Mouse (Mus musculus) neural tube, embryonic 11.5 days (tissue): ENCODE measurements around the gene Colgalt1. TPM values are rescaled to one million over a fixed set of nuclear protein-coding genes. Genes with fewer than 3 reads are reported as not detected.
A peak's percentile ranks its signal among the peaks of the same experiment; 100 is the strongest.

Experiments
- ATAC-seq: fragments of 200-750 bp; cut with Nextera tagmentation; 2 replicates; pipeline ENCODE4 v1.8.0; 2017; ENCODE audit warnings: moderate number of reproducible peaks, mild to moderate bottlenecking, moderate TSS enrichment, moderate library complexity; ENCODE audit not compliant: insufficient read depth, low FRiP score, low TSS enrichment
- DNase-seq: peaks from one replicate; pipeline ENCODE4 v3.0.0-alpha.2; 2015; ENCODE audit warnings: low spot score
- H3K27ac ChIP-seq: fragments of 300-500 bp; sonication (generic); 2 replicates; pipeline ENCODE4 v1.5.1; 2014; ENCODE audit warnings: low read depth, mild to moderate bottlenecking, low read length
- H3K27me3 ChIP-seq: fragments of 300-500 bp; sonication (generic); 2 replicates; pipeline ENCODE4 v1.6.1; 2014; ENCODE audit warnings: mild to moderate bottlenecking, low read length, mixed read lengths; ENCODE audit not compliant: control insufficient read depth, insufficient read depth
- H3K36me3 ChIP-seq: fragments of 300-500 bp; sonication (generic); 2 replicates; pipeline ENCODE4 v1.6.1; 2014; ENCODE audit warnings: mild to moderate bottlenecking, low read length, moderate library complexity, mixed read lengths; ENCODE audit not compliant: control insufficient read depth, insufficient read depth
- H3K4me1 ChIP-seq: fragments of 300-500 bp; sonication (generic); 2 replicates; pipeline ENCODE4 v1.6.1; 2014; ENCODE audit warnings: low read length, mixed read lengths; ENCODE audit not compliant: control insufficient read depth, insufficient read depth
- H3K4me2 ChIP-seq: fragments of 300-500 bp; sonication (generic); 2 replicates; pipeline ENCODE4 v1.6.1; 2014; ENCODE audit warnings: low read depth, mild to moderate bottlenecking, moderate library complexity
- H3K4me3 ChIP-seq: fragments of 300-500 bp; sonication (generic); 2 replicates; pipeline ENCODE4 v1.5.1; 2014; ENCODE audit warnings: low read depth, low read length
- H3K9ac ChIP-seq: fragments of 300-500 bp; sonication (generic); 2 replicates; pipeline ENCODE4 v1.6.1; 2014; ENCODE audit warnings: mild to moderate bottlenecking, low read length
- H3K9me3 ChIP-seq: fragments of 300-500 bp; sonication (generic); 2 replicates; pipeline ENCODE4 v1.6.1; 2016; ENCODE audit warnings: low read length; ENCODE audit not compliant: control insufficient read depth
- WGBS: fragments of 180-500 bp; shearing (Covaris S2); extraction: QIAGEN DNeasy Blood & Tissue Kit; methylation state at CpG from one replicate; pipeline ENCODE4 v1.1.7; 2014; 5-methylcytosine and 5-hydroxymethylcytosine counted together
- polyA plus RNA-seq: library from polyadenylated mRNA; unstranded; fragments of >200 nt; fragmentation: Nextera tagmentation; extraction: Ambion mirVana; gene quantifications from 2 replicates; pipeline ENCODE4 v1.2.1, GENCODE M21; 2014

Colgalt1 gene
- polyA plus RNA-seq, 1 experiment from 2014 or later: 57.4 TPM

- Histone ChIP-seq H3K27me3 (peaks cover 26% of the 10 kb centered on the region), H3K36me3 (no peaks in the 10 kb centered on the region), H3K9ac (no peak overlapping the region), H3K27ac (no peak overlapping the region), H3K9me3 (no peaks in the 10 kb centered on the region), H3K4me3 (no peak overlapping the region), H3K4me1 (peaks cover 4% of the 10 kb centered on the region; the same call in 1 of the 2 replicates), H3K4me2 (no peak overlapping the region)
- no peak for DNase-seq
- ATAC-seq: no peak
- WGBS: 53% methylated on average over 7 of the region's 7 CpGs
These were observed 6.8 kb upstream of the Colgalt1 start for GRCm38 (mm10) chr8:71604021-71604420.

- Histone ChIP-seq H3K36me3 (peaks cover 9% of the 10 kb centered on the region; the same call in 1 of the 2 replicates), H3K27ac (no peak overlapping the region), H3K4me3 (peak overlapping the region; percentile 94), H3K9me3 (no peaks in the 10 kb centered on the region), H3K27me3 (no peaks in the 10 kb centered on the region), H3K4me2 (peak overlapping the region; percentile 79), H3K9ac (0 out of 2 replicates have a peak overlapping the region, but pooled peaks have one; percentile 92), H3K4me1 (peaks cover 8% of the 10 kb centered on the region)
- DNase-seq: no peak
- WGBS: 58% methylated on average over 5 of the region's 5 CpGs
- no peak for ATAC-seq
These were observed 1.3 kb downstream of the Colgalt1 start for GRCm38 (mm10) chr8:71612141-71612540.

DNA sequence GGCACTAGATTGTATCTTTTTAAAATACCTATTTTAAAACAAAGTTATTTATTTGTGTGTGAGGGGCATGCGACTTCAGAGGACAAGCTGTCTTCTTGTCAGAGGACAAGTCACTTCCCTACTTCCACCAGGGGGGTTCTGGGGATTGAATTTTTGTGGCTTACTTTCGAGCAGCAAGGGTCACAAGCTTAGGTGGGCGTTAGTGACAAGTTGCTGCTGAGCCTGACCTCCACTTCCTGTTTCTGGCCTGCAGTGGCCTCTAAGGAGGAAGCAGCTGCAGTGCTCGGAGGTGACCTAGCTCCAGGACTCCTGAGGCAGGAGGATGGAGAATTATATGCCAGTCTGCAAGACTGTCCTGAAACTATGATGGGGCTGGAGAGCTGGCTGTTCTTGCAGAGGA lies 2.6 kb downstream of the Colgalt1 start:
- no peak for DNase-seq
- WGBS: 66% methylated on average over 4 of the region's 4 CpGs
- H3K27ac ChIP-seq: no peak overlapping the region
- peaks cover 15% of the 10 kb centered on the region for H3K36me3 ChIP-seq
- no peaks in the 10 kb centered on the region for H3K27me3 ChIP-seq
- H3K4me1 ChIP-seq: peaks cover 8% of the 10 kb centered on the region
- H3K4me3 ChIP-seq: no peak overlapping the region
- H3K9me3 ChIP-seq: no peaks in the 10 kb centered on the region
- H3K9ac ChIP-seq: no peak overlapping the region
- no peak overlapping the region for H3K4me2 ChIP-seq
- ATAC-seq: no peak

- ATAC-seq (no peak), DNase-seq (no peak)
- Histone ChIP-seq H3K9ac (no peak overlapping the region), H3K36me3 (peaks cover 57% of the 10 kb centered on the region), H3K4me2 (no peak overlapping the region), H3K4me3 (no peak overlapping the region), H3K4me1 (no peaks in the 10 kb centered on the region), H3K9me3 (0 out of 2 replicates have a peak, but pooled peaks cover 5% of the 10 kb centered on the region), H3K27me3 (no peaks in the 10 kb centered on the region), H3K27ac (no peak overlapping the region)
- 94% methylated on average over 2 of the region's 2 CpGs for WGBS
These were observed 9.0 kb downstream of the Colgalt1 start for GRCm38 (mm10) chr8:71619786-71620185.

DNA sequence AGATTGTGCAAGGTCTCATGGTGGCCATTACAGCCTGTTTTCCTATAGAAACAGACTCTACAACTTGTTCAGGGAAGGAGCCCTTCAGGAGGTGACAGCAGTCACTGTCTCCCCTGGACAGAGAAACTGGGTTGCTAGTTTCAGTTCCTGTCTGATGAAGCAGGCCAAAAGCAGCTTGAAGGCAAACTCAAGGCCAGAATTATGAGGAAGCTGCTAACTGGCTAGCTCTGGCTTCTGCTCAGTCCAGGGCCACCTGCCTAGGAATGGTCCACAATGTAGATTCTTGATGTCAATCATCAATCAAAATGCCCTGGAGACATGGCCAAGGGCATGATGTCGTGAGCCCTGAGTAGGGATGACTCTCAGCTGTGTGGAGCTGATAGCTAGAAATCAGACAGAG lies 14.3 kb downstream of the Colgalt1 start:
- 0 out of 2 replicates have a peak, but pooled peaks cover 5% of the 10 kb centered on the region for H3K9me3 ChIP-seq
- H3K4me2 ChIP-seq: no peak overlapping the region
- peaks cover 38% of the 10 kb centered on the region for H3K36me3 ChIP-seq
- ATAC-seq: no peak
- H3K9ac ChIP-seq: no peak overlapping the region
- no peak overlapping the region for H3K27ac ChIP-seq
- H3K4me3 ChIP-seq: no peak overlapping the region
- peaks cover 3% of the 10 kb centered on the region for H3K27me3 ChIP-seq
- peaks cover 7% of the 10 kb centered on the region for H3K4me1 ChIP-seq
- 75% methylated on average over 1 of the region's 1 CpGs for WGBS
- no peak for DNase-seq

DNA sequence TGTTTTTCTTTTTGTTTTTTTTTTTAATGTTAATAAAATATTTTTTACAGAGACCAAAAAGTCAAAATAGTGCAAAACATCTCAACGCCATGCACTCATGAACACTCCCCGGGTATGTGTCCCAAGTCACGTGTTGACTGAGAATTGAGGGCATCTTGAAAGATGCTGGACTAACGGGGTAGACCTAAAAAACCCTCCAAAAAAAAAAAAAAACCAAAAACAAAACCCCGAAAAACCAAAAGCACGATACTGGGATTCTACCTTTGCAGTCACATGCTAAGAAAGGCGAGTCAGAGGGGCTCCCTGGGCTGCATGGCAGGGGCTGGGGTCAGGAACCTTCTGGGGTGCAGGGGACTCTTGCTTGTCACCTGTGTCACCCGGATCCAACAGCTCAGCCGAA lies 16.0 kb downstream of the Colgalt1 start:
- H3K27me3 ChIP-seq: peaks cover 9% of the 10 kb centered on the region
- 0 out of 2 replicates have a peak, but pooled peaks cover 5% of the 10 kb centered on the region for H3K9me3 ChIP-seq
- no peak overlapping the region for H3K9ac ChIP-seq
- WGBS: 89% methylated on average over 9 of the region's 9 CpGs
- H3K27ac ChIP-seq: no peak overlapping the region
- H3K36me3 ChIP-seq: peaks cover 26% of the 10 kb centered on the region
- H3K4me1 ChIP-seq: peaks cover 9% of the 10 kb centered on the region
- ATAC-seq (no peak), DNase-seq (no peak)
- no peak overlapping the region for H3K4me3 ChIP-seq
- H3K4me2 ChIP-seq: no peak overlapping the region

DNA sequence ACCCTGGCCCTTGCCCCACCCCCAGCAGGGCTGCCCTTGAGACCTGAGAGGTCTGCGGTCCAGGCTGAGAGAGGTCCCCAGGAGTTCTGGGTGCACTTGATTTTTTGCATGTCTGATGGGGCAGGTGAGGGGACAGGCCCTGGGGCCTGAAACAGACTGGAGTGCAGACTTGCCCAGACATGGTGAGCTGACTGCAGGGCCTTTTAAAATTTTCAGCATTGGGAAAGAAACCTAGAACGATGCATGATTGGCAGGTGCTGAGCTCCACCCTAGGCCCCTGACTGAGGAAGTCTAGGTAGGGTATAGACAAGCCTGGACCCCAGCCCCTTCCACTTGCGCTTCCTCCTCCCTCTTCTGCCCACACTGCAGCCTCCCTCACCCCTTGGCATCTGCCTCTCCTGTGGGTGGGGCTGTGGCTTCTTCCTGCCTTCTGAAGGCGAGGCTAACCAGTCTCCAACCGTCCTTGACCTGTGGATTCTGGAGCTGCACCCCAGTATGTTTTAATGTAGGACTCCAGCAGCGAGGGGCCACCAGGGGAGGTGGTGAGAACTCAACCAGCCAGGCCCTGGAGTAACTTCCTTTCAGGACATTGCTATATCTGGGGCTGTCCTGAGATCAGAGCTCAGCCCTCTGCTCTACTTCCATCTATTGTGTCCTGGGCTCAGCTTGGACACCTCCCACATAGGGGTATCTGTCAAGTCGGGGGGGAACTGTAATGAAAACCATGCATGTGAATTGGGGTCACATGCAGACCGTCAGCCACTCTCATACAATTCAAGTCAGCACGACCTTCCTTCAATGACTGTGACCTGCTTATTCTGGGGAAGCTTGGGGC lies 16.7 kb downstream of the Colgalt1 start:
- ATAC-seq (no peak), DNase-seq (no peak)
- peaks cover under 1% of the 10 kb centered on the region; the same call in 1 of the 2 replicates for H3K9me3 ChIP-seq
- H3K27ac ChIP-seq: no peak overlapping the region
- peaks cover 12% of the 10 kb centered on the region for H3K27me3 ChIP-seq
- H3K4me2 ChIP-seq: no peak overlapping the region
- peaks cover 9% of the 10 kb centered on the region for H3K4me1 ChIP-seq
- H3K36me3 ChIP-seq: peaks cover 19% of the 10 kb centered on the region
- no peak overlapping the region for H3K4me3 ChIP-seq
- 52% methylated on average over 9 of the region's 9 CpGs for WGBS
- H3K9ac ChIP-seq: no peak overlapping the region

DNA sequence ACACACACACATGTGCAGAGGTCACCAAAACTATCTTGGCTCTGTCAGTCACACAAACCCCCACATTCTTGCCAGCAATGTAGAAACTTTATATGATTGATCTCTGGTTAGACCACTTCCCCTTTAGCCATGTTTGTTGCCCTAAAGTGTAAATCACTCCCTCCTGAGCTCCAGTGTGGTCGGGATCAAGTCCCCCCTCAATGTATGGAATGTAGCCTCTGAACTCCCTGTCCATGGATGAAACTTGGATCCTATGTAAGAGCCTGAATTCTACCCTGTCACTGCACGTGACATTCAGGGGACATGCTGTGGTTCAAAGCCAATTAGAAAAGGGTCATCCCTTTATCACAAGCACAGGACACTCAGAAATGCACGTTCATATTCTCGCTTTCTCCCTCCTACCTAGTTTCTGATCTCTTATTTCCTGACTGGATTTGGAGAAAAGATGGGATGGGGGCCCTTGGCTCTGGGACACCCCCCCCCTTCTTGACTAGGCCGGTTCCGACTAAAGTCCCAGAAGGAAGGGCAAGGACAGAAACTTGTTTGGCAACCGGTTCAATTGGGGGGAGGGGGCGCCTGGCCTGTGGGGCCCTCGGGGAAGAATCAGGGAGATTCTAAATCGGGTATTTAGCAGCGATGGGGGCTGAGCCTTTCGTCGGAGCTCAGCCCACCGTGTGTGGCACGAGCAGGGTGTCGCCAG lies 17.7 kb downstream of the Colgalt1 start:
- 8% methylated on average over 16 of the region's 16 CpGs for WGBS
- Histone ChIP-seq H3K27ac (no peak overlapping the region), H3K36me3 (peaks cover 9% of the 10 kb centered on the region), H3K4me3 (peak overlapping the region; percentile 43), H3K4me2 (peak overlapping the region; percentile 85), H3K27me3 (peaks cover 14% of the 10 kb centered on the region), H3K9me3 (peaks cover 7% of the 10 kb centered on the region), H3K4me1 (peaks cover 9% of the 10 kb centered on the region), H3K9ac (peak overlapping the region; percentile 62)
- no peak for DNase-seq
- ATAC-seq: no peak
